Mouse (Mus musculus): Measurements from ENCODE around the gene Grid1.

Gene Grid1

DNA sequence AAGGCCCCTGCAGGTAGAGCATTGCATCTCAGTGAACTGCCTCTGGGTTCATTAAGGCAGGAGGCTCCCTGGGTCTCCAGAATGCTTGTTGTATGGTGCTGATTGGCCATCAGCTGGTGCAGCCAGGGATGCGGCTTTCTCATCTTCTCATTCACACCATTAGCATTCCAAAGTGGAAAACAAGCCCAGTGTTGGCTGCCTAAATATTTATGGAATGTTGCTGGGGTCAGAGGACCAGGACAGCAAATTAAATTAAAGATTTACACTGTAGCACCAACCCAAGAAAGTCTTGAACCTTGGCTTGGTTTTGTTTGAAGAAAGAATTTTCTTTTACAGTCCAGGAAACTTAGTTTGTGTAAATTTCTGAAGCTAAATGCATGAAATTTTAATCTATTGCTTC lies 97.2 kb downstream of the Grid1 start:
- no peak for DNase-seq (ENCODE audit: low read depth)

DNA sequence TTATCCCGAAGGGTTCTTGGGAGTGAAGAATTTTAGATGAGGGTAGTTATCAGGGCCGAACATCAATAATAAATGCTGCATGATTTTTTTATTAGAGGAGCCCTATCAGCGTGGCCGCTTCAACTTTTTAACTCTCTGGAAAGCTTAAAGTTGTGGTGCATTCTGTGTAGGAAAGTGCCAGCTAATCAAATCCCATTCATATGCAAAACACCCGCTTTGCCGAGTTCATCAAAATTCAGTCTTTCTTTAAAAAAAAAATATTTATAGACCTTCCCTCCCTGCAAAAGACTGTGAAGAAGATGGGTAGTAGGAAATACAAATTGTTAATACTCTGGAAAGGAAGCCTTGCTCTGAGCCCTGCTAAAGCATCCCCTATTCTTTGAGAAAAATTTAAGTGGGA lies 99.3 kb downstream of the Grid1 start:
- no peak for DNase-seq (ENCODE audit: low read depth)

DNA sequence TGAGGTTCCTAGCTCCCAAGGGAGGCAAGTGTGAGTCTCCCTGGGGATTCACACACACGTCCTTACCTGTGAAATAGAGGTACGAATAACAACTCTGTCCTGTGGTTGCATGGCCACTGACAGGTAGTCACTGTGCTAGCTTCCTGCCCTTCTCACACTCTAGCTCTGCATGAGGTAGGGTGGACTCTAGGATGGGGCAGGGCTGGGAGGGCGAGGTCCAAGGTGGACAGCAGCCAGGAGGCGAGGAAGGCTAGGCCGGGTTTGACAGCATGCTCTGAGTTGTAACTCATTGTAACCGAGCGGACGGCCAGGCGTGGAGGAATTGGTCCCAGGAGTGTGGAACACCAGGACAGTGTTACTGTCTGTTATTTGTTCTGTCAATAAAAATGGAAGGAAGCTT lies 101.4 kb downstream of the Grid1 start:
- DNase-seq (ENCODE audit: low read depth): no peak

DNA sequence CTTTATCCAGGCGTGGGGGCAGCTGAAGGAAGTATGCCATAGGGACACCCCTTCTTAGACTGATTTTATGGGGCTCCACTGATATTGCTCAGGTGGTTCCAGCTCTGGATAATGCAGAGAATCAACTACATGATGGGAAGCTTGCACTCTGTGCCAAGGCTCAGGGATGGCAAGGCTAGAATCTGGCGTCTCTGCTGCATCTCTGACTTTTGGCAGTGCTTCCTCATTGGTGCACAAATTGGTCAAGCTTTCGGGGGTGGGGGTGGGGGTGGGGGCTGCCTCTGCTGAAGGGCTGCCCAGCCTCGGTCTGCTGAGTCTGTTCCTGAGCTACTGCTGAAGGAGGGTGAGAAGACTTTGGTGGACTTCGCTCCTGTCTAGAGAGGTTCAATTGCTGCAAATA lies 105.1 kb downstream of the Grid1 start:
- no peak for DNase-seq (ENCODE audit: low read depth)

DNA sequence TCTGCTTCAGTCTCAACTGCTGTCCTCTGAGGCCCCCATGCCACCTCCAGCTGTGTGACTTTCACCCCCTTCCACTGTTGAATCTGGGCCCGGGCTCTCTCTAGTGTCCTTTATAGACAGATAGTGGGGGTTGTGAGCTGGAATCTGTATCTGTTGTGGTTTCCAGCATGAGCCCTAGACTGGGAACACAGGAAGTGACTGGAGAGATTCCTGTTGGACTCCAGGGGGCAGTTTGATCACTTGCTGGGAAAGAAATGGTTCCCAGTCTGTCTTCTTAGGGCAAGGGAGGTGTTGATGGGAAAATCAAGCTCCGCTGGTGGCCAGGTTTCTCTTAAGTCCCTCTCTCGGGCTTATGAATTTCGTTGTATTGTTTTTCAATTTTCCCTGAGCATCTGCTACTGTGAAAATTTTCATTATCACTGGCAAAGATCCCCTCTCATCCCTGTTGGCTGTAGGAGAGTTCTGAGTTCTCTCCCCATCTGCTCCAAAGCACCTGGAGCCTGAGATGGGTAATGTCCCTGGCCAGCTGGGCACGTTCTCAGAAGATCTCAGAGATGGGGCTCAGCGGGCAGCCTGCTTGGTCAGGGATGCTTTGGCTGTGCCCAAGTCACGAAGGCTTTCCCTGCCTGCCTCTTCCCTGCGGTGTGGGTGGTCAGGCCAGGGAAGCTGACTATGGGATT lies 110.3 kb downstream of the Grid1 start:
- DNase-seq (ENCODE audit: low read depth): no peak

DNA sequence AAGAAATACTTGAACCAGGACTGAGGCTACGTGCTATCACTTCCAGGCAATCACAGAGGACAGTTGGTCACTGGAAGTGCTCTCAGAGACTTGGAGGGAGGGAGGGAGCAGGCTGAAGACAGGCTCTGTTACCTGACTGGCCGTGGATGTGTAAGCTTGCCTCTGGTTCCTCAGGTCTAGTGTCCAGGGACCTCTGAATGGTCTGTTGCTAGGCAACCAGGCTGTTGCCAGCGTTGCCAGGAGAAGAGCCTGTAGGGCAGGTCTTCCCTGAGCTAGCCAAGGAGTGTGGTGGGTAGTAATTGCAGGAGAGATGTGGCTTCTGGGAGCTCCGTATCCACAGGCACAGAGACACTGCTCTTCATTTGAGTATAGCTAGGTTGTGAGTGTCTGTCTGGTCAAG lies 113.3 kb downstream of the Grid1 start:
- DNase-seq (ENCODE audit: low read depth): no peak

DNA sequence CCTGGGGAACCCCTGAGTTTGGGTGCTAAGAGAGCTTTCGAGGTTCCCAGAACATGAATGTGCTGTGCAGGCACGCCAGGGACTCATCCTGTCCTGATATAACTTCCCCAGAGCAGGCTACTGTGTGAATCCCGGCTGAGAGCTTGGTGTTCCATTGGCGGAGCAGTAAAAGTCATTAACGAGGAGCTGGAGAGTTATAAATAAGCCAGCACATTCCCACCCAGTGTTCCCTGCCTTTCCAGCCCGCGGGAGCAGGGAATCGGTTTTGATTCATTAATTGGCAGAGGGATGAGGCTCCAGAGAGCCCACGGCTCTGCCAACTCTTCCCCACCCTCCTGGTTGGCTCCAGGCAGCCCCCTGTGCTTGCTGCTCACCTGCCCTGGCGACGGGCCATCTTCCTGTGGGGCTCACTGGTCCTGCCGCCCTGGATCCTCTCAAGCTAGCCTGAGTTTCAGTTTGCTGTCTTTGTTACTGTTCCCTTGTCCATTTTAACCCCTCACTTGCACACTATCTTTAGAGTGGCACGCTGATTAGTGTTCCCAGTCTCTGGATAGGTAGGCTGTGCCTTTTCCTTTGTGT lies 116.4 kb downstream of the Grid1 start:
- DNase-seq (ENCODE audit: low read depth): no peak

DNA sequence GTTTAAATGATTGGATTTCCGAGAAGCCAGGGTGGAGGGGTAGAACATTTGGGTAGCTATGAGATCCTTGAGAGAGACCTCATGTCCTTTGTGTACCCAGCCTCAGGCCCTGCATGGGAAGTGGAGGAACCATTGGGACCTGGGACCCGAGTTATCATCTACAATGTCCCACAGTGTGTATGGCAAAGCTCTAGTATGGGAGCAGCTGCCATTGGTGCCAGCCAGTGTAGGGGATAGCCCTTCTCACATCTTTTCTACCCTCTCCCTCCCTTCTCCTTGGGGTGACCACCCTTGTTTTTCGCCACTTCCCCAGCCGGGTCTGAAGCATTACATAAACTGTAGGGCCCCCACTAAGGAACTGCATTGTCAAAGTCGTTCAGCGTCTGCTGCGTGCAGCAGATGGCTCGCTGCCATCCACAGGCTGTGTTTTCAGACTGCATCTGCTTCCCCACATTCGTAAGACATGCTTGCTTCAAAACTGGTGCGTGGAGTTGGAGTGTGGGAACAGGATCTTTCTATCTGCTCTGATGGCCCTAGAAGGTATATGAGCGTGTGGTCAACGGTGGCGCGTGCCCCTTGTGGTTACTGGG lies 124.6 kb downstream of the Grid1 start:
- DNase-seq (ENCODE audit: low read depth): no peak

DNA sequence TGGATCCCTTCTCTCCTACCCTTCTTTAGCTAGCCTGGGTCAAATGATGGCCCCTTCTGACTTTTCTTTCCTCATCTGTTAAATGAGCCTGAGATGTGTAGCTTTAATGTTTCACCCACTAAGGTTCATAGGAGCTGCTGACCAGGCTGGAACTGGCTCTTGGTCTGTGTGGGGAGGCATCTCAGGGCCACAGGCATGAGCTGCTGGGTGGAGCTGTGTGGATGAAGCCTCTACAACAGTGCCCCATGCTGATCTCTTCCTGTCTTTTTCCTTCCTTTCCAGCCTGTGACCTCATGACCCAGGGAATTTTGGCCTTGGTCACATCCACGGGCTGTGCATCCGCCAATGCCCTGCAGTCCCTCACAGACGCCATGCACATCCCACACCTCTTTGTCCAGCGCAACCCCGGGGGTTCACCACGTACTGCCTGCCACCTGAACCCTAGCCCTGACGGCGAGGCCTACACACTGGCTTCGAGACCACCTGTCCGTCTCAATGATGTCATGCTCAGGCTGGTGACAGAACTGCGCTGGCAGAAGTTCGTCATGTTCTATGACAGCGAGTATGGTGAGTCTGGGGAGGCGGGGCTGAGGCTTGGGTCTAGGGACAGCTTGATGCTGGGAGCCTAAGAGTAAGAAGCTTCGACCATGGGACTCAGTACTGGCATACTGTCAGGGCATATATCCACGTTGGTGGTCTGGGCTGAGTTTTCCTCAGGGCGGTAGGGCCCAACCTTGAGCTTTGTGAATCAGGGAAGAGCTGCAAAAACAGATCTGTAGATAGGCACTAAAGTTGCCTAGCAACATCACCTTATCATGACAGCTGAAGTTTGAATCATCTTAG lies 125.8 kb downstream of the Grid1 start:
- no peak for DNase-seq (ENCODE audit: low read depth)

DNA sequence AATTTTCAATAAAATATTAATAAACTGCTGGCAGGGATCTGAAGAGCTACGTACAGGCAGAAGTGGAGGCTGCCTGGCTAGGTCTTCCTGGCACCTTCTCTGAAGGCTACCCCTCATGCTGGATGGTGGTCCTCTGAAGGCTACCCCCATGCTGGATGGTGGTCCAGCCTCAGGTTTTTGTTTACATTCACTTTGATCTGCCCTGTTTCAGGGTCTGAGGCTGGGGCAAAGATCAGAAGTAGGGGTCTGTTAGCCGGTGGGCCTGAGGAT lies 126.3 kb downstream of the Grid1 start:
- DNase-seq (ENCODE audit: low read depth): no peak

DNA sequence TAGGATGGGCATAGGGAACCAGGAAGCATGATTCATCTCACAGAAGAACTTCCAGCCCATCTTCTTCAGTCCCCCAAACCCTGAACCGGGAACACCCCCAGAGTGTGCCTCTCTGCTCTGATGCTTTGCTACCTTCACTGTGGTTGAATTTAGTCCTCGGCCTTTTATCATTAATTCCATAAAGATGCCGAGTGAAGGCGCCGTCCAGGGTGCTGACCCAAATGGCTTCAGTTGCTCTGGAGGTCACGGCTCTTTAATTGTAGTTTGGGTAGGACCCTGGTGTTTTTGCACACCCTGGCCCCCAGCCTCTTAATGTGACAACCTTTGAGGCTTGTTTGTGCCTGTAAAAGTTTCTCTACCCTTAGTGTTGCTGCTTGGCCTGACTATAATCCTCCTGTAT lies 128.3 kb downstream of the Grid1 start:
- no peak for DNase-seq (ENCODE audit: low read depth)

DNA sequence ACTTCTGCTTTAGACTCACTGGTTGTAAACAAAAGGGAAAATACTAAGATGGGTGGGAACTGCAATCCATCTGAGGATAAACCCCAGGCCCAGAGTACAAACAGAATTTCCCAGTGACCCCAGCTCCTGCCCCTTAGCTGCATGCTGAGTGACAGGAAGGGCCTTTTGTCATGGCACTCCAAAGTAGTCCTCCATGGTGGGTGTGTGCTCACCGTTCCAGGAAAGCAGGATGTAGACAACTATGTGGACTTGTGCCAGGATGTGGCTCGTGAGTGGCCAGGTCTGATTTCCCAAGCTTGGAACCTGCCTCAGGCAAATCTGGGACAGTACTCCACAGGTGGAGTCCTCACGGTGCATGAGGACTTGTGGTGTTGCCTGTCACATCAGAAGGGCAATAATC lies 132.4 kb downstream of the Grid1 start:
- no peak for DNase-seq (ENCODE audit: low read depth)

DNA sequence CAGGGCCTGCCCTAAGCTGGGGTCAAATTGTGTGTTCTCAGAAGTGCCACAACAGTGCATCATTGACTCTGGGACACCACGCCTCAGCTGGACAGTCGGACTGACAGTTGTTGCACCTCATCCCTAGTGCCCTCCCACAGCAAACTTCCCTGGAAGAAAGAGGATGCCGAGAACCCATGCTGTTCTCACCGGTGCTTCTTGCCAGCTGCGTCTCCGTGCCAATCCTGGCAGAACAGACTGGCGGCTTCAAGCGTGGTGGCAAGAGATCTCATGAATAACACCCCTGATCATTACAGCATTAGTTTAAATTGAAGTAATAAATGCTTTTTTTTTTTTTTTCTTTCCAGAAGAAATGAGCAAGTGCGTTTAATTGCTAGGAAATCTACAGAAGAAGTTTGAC lies 133.7 kb downstream of the Grid1 start:
- no peak for DNase-seq (ENCODE audit: low read depth)

DNA sequence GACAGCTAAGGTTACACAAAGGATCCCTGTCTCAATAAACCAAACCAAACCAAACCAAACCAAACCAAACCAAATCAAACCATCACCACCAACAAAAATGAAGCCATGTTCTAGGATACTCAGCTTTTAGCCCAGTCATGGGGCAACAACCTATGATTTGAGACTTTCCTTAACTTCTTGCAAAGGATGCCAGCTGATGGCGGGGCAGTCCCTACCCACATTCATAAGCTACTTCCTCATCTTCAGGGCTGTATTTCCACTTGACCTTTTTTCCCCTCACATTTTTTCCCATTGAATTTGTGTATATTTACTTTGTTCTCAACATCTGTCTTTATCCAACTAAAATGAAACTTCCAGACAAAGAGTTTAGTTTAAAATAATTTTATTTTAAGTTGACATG lies 135.8 kb downstream of the Grid1 start:
- no peak for DNase-seq (ENCODE audit: low read depth)

DNA sequence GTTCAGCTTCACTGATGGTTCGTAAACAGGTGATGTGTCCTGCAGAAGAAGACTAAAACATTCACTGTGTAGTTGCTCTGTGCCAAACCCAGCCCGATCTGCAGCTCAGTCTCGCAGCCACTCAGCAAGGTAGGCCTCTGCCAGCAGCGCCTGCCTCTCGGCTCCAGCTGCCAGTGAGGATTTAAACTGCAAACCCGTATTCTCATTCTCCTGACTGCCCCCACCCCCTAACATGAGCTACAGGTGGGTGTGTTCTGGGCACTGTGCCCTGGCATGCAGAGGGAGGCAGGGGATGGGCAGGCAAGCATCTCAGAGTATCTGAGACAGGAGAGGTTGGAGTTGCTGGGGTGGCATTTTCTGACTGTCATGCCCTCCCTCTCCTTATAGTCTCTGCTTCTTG lies 140.3 kb downstream of the Grid1 start:
- no peak for DNase-seq (ENCODE audit: low read depth)

DNA sequence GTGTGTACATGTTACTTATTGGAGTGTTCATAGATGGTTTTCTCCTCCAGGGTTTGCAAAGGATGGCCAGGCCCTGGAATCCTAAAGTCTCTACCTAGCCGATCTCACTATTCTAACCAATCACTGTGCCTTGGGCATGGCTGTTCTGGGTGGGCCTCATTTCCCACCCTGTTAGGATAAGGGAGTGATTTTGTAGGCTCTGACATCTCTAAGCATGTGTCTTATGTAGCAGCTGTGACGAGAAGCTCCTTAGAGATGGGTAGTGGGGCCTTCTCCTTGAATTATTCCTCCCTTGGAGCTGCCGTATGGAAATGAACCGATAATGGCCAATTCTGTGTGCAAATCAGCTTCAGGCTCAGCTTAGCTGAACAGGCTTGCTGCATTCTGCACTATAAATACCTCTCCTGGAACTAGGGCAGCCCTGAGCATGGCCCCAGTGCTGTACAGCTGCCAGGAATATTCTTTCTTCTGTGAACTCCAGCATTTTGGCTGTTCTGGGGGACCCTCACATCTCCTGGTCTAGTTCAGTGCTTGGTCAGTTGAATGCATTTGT lies 143.8 kb downstream of the Grid1 start:
- no peak for DNase-seq (ENCODE audit: low read depth)

DNA sequence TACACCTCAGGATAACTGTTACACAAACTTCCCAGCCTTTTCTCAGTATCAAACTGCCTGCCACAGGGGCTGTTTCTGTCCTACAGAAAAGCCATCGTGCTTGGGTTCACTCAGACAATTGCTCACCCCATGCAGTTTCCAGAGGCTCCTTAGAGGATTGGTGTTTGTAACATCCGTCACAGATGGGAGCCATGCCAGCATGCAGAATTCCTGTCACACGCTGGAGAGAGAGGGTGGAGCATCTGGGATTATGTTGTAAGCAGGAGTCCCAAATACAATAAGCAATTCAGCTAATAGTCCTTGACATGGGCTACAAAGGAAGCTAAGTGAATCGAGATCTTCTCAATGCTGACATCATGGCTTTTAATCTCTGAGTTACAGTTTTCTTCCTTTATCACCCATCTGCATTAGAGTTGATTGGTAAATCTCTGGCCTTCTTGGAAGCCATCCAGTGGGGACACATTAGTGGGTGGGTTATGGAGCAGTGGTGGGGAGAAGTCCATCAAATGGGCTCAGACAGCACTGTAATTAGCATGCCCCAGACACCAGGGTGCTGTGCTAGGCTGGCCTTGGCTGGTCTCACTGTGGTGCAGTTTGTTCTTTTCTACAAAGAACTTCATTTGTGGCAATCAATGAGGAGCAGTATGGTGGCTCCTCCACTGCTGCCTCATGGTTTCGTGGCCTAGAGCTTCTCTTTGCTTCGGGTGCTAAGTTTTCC lies 149.4 kb downstream of the Grid1 start:
- DNase-seq (ENCODE audit: low read depth): no peak

DNA sequence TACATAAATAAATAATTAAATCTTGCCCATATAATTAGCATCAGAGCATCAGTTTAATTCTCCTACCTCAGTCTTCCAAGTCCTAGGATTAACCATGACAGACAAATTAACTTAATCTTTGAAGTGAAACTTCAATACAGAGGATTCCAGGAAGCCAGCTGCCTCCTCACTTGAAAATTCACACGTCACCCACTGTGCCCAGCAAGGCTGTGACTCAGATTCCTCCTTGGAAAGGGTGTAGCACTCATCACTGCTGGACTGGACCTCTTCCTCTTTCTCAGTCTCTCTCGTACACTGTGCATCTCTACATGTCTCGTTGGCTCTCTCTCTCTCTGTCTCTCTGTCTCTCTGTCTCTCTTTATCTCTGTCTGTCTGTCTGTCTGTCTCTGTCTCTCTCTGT lies 153.0 kb downstream of the Grid1 start:
- no peak for DNase-seq (ENCODE audit: low read depth)

DNA sequence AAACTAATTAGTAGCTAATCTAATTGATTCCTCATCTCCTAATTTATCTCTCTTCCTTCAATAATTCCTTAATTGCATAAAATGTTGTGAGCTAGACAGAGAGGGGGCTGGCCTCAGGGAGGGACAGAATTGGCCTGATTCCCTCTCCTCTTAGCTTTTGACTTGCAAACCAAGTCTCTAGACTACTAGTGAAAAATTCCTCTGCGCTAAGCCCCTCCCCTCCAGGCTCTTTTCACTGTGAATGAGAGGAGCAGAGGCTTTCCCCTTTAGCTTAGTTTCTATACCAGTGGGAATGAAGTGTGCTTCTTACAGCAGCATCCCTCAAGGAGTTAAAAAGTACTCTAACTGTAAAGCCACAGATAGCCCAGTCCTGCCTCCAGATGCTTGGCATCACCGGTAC lies 160.8 kb downstream of the Grid1 start:
- no peak for DNase-seq (ENCODE audit: low read depth)

DNA sequence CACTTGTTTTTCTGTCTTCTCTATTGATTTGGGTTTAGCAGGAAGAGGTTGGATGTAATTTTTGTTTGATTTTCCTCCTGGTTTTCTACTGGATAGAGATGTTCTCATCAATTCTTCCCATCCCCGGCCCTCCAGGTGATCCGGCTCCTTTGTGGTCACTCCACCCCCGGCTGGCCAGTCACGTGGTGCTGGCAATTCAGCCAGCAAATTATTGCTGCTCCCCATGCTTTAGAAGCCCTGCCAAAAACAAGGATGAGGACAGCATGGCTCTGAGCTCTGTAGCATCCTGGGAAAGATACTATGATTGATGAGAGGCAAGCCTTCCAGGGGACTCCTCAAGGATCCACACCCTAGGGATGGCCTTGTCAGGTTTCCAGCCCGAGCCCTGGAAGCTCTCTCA lies 169.2 kb downstream of the Grid1 start:
- DNase-seq (ENCODE audit: low read depth): no peak

DNA sequence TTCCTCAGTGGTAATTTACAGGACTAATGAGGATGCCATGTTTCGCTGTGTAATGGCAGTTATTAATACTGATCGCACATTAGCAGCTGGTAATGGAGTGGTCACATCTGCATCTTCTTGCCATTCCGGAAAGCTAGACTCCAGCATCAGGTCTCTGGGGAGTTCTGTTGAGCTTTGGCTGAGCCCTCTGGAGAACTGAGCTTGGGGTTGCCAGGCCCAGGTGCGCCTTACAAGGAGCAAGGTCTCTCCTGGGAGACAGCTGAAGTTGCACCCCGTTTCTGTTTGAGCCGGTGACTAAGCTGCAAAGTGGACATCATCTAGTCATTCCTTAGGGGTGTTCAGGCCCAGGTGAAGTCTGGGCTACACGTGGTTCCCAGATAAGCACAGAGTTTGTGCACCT lies 186.8 kb downstream of the Grid1 start:
- no peak for DNase-seq (ENCODE audit: low read depth)

DNA sequence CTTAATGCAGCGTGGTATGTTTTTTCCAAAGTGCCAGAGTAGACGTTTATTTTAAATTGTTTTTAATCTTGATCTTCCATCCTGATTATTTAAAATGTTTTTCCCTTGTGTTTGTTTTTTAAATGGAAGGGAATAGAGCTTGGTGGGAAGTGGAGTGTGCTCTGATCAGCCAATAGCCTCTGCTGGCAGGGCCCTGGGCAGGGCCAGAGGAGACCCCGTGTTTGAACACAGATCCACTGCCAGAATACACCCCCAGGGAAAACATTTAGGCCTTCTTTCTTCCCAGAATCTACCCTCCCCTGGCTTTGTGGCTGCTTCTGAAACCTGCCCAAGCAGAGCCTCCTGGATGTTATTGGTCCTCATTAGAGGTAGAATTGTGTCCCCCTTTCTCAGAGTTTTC lies 188.8 kb downstream of the Grid1 start:
- DNase-seq (ENCODE audit: low read depth): no peak

All from NIH3T3 (cell line).